14 mouse cellular contexts compared by ENCODE assay signal in genomic region chr2:74689574-74690337, GRCm38 (mm10). TPM values are rescaled to one million over a fixed set of nuclear protein-coding genes. Genes with fewer than 3 reads are reported as not detected.
DNase-seq lines count a peak whose midpoint lies in the region; ATAC-seq lines count a peak whose summit lies in the region.
"Had no signal": no experiment of that assay in that cellular context is flagged by ENCODE, and none has a peak within 500 bp of the region (broad histone marks: within the 10 kb centered on the region; RNA-seq: fewer than 3 reads in every experiment).

No protein-coding gene starts in this region.

- peaks cover 6% of the 10 kb centered on the region; the same call in 1 of the 2 replicates for H3K4me1 ChIP-seq in midbrain, embryonic 11.5 days (ENCODE audit: control insufficient read depth, insufficient read depth, low read length)
- 0 out of 2 replicates have a peak, but pooled peaks cover 6% of the 10 kb centered on the region for H3K4me1 ChIP-seq in midbrain, embryonic 13.5 days (replicated peaks)
- H3K4me1 ChIP-seq in intestine, embryonic 14.5 days (replicated peaks; ENCODE audit: control insufficient read depth, insufficient read depth, low read length) = no peaks in the 10 kb centered on the region
- H3K4me1 ChIP-seq in neural tube, embryonic 15.5 days = peaks cover 22% of the 10 kb centered on the region
- H3K4me1 ChIP-seq: liver, embryonic 12.5 days; midbrain, embryonic 12.5 days had no signal

- H3K9me3 ChIP-seq in midbrain, embryonic 11.5 days (ENCODE audit: control insufficient read depth, low read length) = no peaks in the 10 kb centered on the region
- H3K9me3 ChIP-seq in midbrain, embryonic 13.5 days = no peaks in the 10 kb centered on the region
- no peaks in the 10 kb centered on the region for H3K9me3 ChIP-seq in intestine, embryonic 14.5 days (ENCODE audit: control insufficient read depth, low read length)
- no peaks in the 10 kb centered on the region for H3K9me3 ChIP-seq in neural tube, embryonic 15.5 days (replicated peaks)
- H3K9me3 ChIP-seq: liver, embryonic 12.5 days; midbrain, embryonic 12.5 days had no signal

- no peak for ATAC-seq in midbrain, embryonic 11.5 days (ENCODE audit: low FRiP score)
- no peak for ATAC-seq in midbrain, embryonic 13.5 days
- ATAC-seq in intestine, embryonic 14.5 days (replicated peaks; ENCODE audit: low FRiP score, low TSS enrichment, low read depth) = no peak
- ATAC-seq in neural tube, embryonic 15.5 days (ENCODE audit: low FRiP score) = no peak
- ATAC-seq: liver, embryonic 12.5 days had no signal

- H3K4me3 ChIP-seq in midbrain, embryonic 11.5 days (ENCODE audit: low read depth, low read length) = no peak overlapping the region
- no peak overlapping the region for H3K4me3 ChIP-seq in midbrain, embryonic 13.5 days (replicated peaks)
- H3K4me3 ChIP-seq in intestine, embryonic 14.5 days (ENCODE audit: low read depth, low read length) = peak overlapping the region; percentile 13
- H3K4me3 ChIP-seq in neural tube, embryonic 15.5 days (replicated peaks) = peak overlapping the region; percentile 10
- H3K4me3 ChIP-seq: liver, embryonic 12.5 days; midbrain, embryonic 12.5 days had no signal

- no peaks in the 10 kb centered on the region for H3K36me3 ChIP-seq in midbrain, embryonic 11.5 days (ENCODE audit: control insufficient read depth, insufficient read depth, low read length)
- no peaks in the 10 kb centered on the region for H3K36me3 ChIP-seq in midbrain, embryonic 13.5 days
- H3K36me3 ChIP-seq in intestine, embryonic 14.5 days (ENCODE audit: control insufficient read depth, insufficient read depth, low read length) = no peaks in the 10 kb centered on the region
- no peaks in the 10 kb centered on the region for H3K36me3 ChIP-seq in neural tube, embryonic 15.5 days
- H3K36me3 ChIP-seq: liver, embryonic 12.5 days; midbrain, embryonic 12.5 days had no signal

- peaks cover 94% of the 10 kb centered on the region for H3K27me3 ChIP-seq in midbrain, embryonic 11.5 days (ENCODE audit: control insufficient read depth, insufficient read depth, low read length)
- peaks cover 97% of the 10 kb centered on the region for H3K27me3 ChIP-seq in midbrain, embryonic 13.5 days
- H3K27me3 ChIP-seq in intestine, embryonic 14.5 days (replicated peaks; ENCODE audit: control insufficient read depth, insufficient read depth, low read length) = peaks cover 100% of the 10 kb centered on the region
- H3K27me3 ChIP-seq in neural tube, embryonic 15.5 days (replicated peaks) = peaks cover 54% of the 10 kb centered on the region

- no peak overlapping the region for H3K4me2 ChIP-seq in midbrain, embryonic 11.5 days
- H3K4me2 ChIP-seq in midbrain, embryonic 13.5 days (replicated peaks) = no peak overlapping the region
- peak overlapping the region; percentile 29 for H3K4me2 ChIP-seq in intestine, embryonic 14.5 days (ENCODE audit: low read length)
- H3K4me2 ChIP-seq in neural tube, embryonic 15.5 days = peak overlapping the region; percentile 48
- H3K4me2 ChIP-seq: liver, embryonic 12.5 days; midbrain, embryonic 12.5 days had no signal

- WGBS in midbrain, embryonic 11.5 days = under 1% methylated on average over 24 of the region's 24 CpGs
- WGBS in midbrain, embryonic 13.5 days = 2% methylated on average over 24 of the region's 24 CpGs
- WGBS in intestine, embryonic 14.5 days = 3% methylated on average over 24 of the region's 24 CpGs
- 3% methylated on average over 24 of the region's 24 CpGs for WGBS in neural tube, embryonic 15.5 days

- peak; percentile 95 for DNase-seq in midbrain, embryonic 11.5 days (ENCODE audit: low spot score, missing footprints)
- DNase-seq in intestine, embryonic 14.5 days (ENCODE audit: low spot score) = peak; percentile 80
- DNase-seq in kidney, postnatal 14 days = peak; percentile 60
- DNase-seq in left cerebral cortex, adult 9 months (ENCODE audit: low spot score in 2 of 2) = no peak
- DNase-seq in adrenal gland, adult 18-20 months (ENCODE audit: low spot score in 2 of 2) = no peak
- DNase-seq: adrenal gland, postnatal 25 days; layer of hippocampus, postnatal 36 days; lung, postnatal 10 days had no signal

- no peak overlapping the region for H3K9ac ChIP-seq in midbrain, embryonic 11.5 days (ENCODE audit: low read length)
- H3K9ac ChIP-seq in midbrain, embryonic 13.5 days (replicated peaks) = no peak overlapping the region
- H3K9ac ChIP-seq in intestine, embryonic 14.5 days (ENCODE audit: low read length) = peak overlapping the region; percentile 42
- 0 out of 2 replicates have a peak overlapping the region, but pooled peaks have one; percentile 17 for H3K9ac ChIP-seq in neural tube, embryonic 15.5 days (replicated peaks)
- H3K9ac ChIP-seq: liver, embryonic 12.5 days; midbrain, embryonic 12.5 days had no signal

- H3K27ac ChIP-seq in midbrain, embryonic 11.5 days (ENCODE audit: low read depth, low read length) = no peak overlapping the region
- no peak overlapping the region for H3K27ac ChIP-seq in midbrain, embryonic 13.5 days
- H3K27ac ChIP-seq in intestine, embryonic 14.5 days (ENCODE audit: low read depth) = peak overlapping the region; percentile 59
- H3K27ac ChIP-seq in neural tube, embryonic 15.5 days (replicated peaks) = peak overlapping the region; percentile 62
- H3K27ac ChIP-seq: liver, embryonic 12.5 days; midbrain, embryonic 12.5 days had no signal

RNA-seq across cellular contexts. Expression of gene Hoxd10, which starts 2.0 kb away (rescaled TPM):
- polyA plus RNA-seq in midbrain, embryonic 11.5 days (2014; fragmentation: Nextera tagmentation; extraction: Ambion mirVana) = not detected in 2 replicates
- not detected in 2 replicates for polyA plus RNA-seq in midbrain, embryonic 13.5 days (2015; fragmentation: Nextera tagmentation; extraction: Ambion mirVana)
- polyA plus RNA-seq in intestine, embryonic 14.5 days (2014; fragmentation: Nextera tagmentation; extraction: Ambion mirVana) = 7.8 and 13.7 TPM in 2 replicates
- polyA plus RNA-seq in neural tube, embryonic 15.5 days (2015; fragmentation: Nextera tagmentation; extraction: Ambion mirVana) = 61.8 and 83.6 TPM in 2 replicates
- not detected for total RNA-seq in adrenal gland, adult 18-20 months (2021)
- total RNA-seq: adrenal gland, postnatal 25 days; layer of hippocampus, postnatal 36 days had no signal
- polyA plus RNA-seq: heart, postnatal 0 days; liver, embryonic 12.5 days; midbrain, embryonic 12.5 days; stomach, embryonic 14.5 days had no signal

RNA-seq across cellular contexts. Expression of gene Hoxd9, which starts 7.8 kb away (rescaled TPM):
- polyA plus RNA-seq in midbrain, embryonic 11.5 days (2014; fragmentation: Nextera tagmentation; extraction: Ambion mirVana) = not detected in 2 replicates
- not detected in 2 replicates for polyA plus RNA-seq in midbrain, embryonic 13.5 days (2015; fragmentation: Nextera tagmentation; extraction: Ambion mirVana)
- 3.9 and 6.8 TPM in 2 replicates for polyA plus RNA-seq in intestine, embryonic 14.5 days (2014; fragmentation: Nextera tagmentation; extraction: Ambion mirVana)
- 20.0 and 21.3 TPM in 2 replicates for polyA plus RNA-seq in neural tube, embryonic 15.5 days (2015; fragmentation: Nextera tagmentation; extraction: Ambion mirVana)
- 1 to 10 TPM; 3.5 to 4.3 TPM for total RNA-seq in adrenal gland, adult 18-20 months (2021)
- total RNA-seq: layer of hippocampus, postnatal 36 days had no signal
- polyA plus RNA-seq: midbrain, embryonic 12.5 days had no signal

RNA-seq across cellular contexts. Expression of gene Hoxd11, which starts 10.4 kb away (rescaled TPM):
- not detected in 2 replicates for polyA plus RNA-seq in midbrain, embryonic 11.5 days (2014; fragmentation: Nextera tagmentation; extraction: Ambion mirVana)
- polyA plus RNA-seq in midbrain, embryonic 13.5 days (2015; fragmentation: Nextera tagmentation; extraction: Ambion mirVana) = not detected in 2 replicates
- 3.6 and 4.2 TPM in 2 replicates for polyA plus RNA-seq in intestine, embryonic 14.5 days (2014; fragmentation: Nextera tagmentation; extraction: Ambion mirVana)
- 4.1 and 9.2 TPM in 2 replicates for polyA plus RNA-seq in neural tube, embryonic 15.5 days (2015; fragmentation: Nextera tagmentation; extraction: Ambion mirVana)
- not detected for total RNA-seq in adrenal gland, adult 18-20 months (2021)
- total RNA-seq: adrenal gland, postnatal 25 days; layer of hippocampus, postnatal 36 days had no signal
- polyA plus RNA-seq: heart, postnatal 0 days; liver, embryonic 12.5 days; midbrain, embryonic 12.5 days; stomach, embryonic 14.5 days had no signal

RNA-seq across cellular contexts. Expression of gene Hoxd8, which starts 14.7 kb away (rescaled TPM):
- polyA plus RNA-seq in midbrain, embryonic 11.5 days (2014; fragmentation: Nextera tagmentation; extraction: Ambion mirVana) = 0.11 TPM in 1 of 2 replicates, not detected in the other
- polyA plus RNA-seq in midbrain, embryonic 13.5 days (2015; fragmentation: Nextera tagmentation; extraction: Ambion mirVana) = 0.08 TPM in 1 of 2 replicates, not detected in the other
- polyA plus RNA-seq in intestine, embryonic 14.5 days (2014; fragmentation: Nextera tagmentation; extraction: Ambion mirVana) = 6.1 and 8.4 TPM in 2 replicates
- polyA plus RNA-seq in neural tube, embryonic 15.5 days (2015; fragmentation: Nextera tagmentation; extraction: Ambion mirVana) = 12.4 and 12.5 TPM in 2 replicates
- total RNA-seq in adrenal gland, adult 18-20 months (2021) = 10 to 100 TPM; 24.6 to 36.4 TPM
- total RNA-seq: layer of hippocampus, postnatal 36 days had no signal

RNA-seq across cellular contexts. Expression of gene Hoxd12, which starts 14.9 kb away (rescaled TPM):
- not detected in 2 replicates for polyA plus RNA-seq in midbrain, embryonic 11.5 days (2014; fragmentation: Nextera tagmentation; extraction: Ambion mirVana)
- polyA plus RNA-seq in midbrain, embryonic 13.5 days (2015; fragmentation: Nextera tagmentation; extraction: Ambion mirVana) = not detected in 2 replicates
- polyA plus RNA-seq in intestine, embryonic 14.5 days (2014; fragmentation: Nextera tagmentation; extraction: Ambion mirVana) = 0.24 and 0.34 TPM in 2 replicates
- 0.38 and 0.43 TPM in 2 replicates for polyA plus RNA-seq in neural tube, embryonic 15.5 days (2015; fragmentation: Nextera tagmentation; extraction: Ambion mirVana)
- total RNA-seq in adrenal gland, adult 18-20 months (2021) = not detected
- total RNA-seq: adrenal gland, postnatal 25 days; layer of hippocampus, postnatal 36 days had no signal
- polyA plus RNA-seq: heart, postnatal 0 days; liver, embryonic 12.5 days; midbrain, embryonic 12.5 days; stomach, embryonic 14.5 days had no signal

Comparison
In these comparisons a context has a peak if more than half of its experiments do, and no peak if none do; other contexts are left out.
1. DNase-seq: peak in midbrain, embryonic 11.5 days (single experiment), intestine, embryonic 14.5 days (single experiment) and kidney, postnatal 14 days (single experiment); none in left cerebral cortex, adult 9 months (0 of 2) and adrenal gland, adult 18-20 months (0 of 2).
2. H3K27ac ChIP-seq: peak in intestine, embryonic 14.5 days (single experiment) and neural tube, embryonic 15.5 days (single experiment); none in midbrain, embryonic 11.5 days (single experiment) and midbrain, embryonic 13.5 days (single experiment).
3. H3K4me2 ChIP-seq: peak in intestine, embryonic 14.5 days (single experiment) and neural tube, embryonic 15.5 days (single experiment); none in midbrain, embryonic 11.5 days (single experiment) and midbrain, embryonic 13.5 days (single experiment).
4. H3K4me3 ChIP-seq: peak in intestine, embryonic 14.5 days (single experiment) and neural tube, embryonic 15.5 days (single experiment); none in midbrain, embryonic 11.5 days (single experiment) and midbrain, embryonic 13.5 days (single experiment).
5. H3K9ac ChIP-seq: peak in intestine, embryonic 14.5 days (single experiment) and neural tube, embryonic 15.5 days (single experiment); none in midbrain, embryonic 11.5 days (single experiment) and midbrain, embryonic 13.5 days (single experiment).